Mouse (Mus musculus): ENCODE data around the gene Arrdc2. TPM values are rescaled to one million over a fixed set of nuclear protein-coding genes. Genes with fewer than 3 reads are reported as not detected.

Arrdc2 gene
- total RNA-seq, 1 experiment: 11.4 TPM

DNA sequence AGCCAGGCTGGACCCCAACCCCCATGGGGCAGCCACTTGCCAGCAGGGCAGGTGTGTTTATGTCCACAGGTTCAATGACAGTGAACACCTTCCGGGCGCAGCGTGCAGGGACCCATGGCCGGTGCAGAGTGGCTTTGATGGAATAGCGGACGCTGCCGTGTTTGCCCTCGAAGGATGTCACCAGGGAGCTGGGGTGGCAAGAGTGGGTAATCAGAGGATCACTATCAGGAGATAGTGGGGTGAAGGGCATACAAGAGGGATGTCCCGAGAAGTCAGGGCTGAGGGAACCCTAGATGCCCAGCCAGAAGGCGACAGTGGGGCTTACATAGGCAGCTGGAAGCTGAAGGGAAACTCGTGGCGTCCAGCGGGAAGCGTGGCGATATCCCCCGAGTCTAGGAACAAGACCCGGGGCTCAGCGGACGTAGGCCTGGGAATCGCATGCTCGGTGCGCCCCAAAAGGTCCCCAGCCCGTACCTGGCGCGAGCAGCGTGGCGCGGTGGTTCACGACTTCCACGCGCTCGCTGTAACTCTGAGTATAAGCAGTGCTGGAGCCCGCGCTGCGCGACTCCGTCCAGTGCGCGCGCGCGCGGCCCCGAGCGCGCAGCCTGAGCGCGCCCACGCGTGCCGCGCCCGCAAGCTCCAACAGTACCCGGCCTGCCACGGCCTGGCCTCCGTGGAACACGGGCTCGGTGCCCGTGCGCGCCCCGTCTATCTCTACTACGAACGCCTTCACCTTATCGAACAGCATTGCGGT, 689 bp downstream of the Arrdc2 start:
- peak overlapping the region; percentile 42 for H3K27ac ChIP-seq (ENCODE audit: insufficient read depth, low read depth, low read length, poor library complexity, severe bottlenecking)
- H3K4me1 ChIP-seq (ENCODE audit: control insufficient read depth in 2 of 2, insufficient read depth in 2 of 2, low read length in 2 of 2, poor library complexity in 1 of 2): peaks cover 4 to 9% of the 10 kb centered on the region in 2 experiments; a peak in 3 of 4 replicates
- DNase-seq (ENCODE audit: low read depth, low spot score): no peak
- H3K9me3 ChIP-seq (ENCODE audit: control insufficient read depth, insufficient read depth, low read depth, low read length): no peaks in the 10 kb centered on the region
- peak overlapping the region; percentile 78 for H3K9ac ChIP-seq (ENCODE audit: insufficient read depth, low read depth, low read length, poor library complexity, severe bottlenecking)
- peaks cover 18% of the 10 kb centered on the region for H3K36me3 ChIP-seq (ENCODE audit: control insufficient read depth, insufficient read depth, low read length, poor library complexity, severe bottlenecking)
- peak overlapping the region; percentile 72 to 78 for H3K4me3 ChIP-seq (ENCODE audit: insufficient read depth in 1 of 2, low read depth in 1 of 2, low read length in 2 of 2, poor library complexity in 1 of 2, severe bottlenecking in 1 of 2)
- no peak for TF ChIP-seq MAFK (IDR thresholded peaks at IDR 0.05; ENCODE audit: insufficient read depth, low read depth, low read length)
- TF ChIP-seq ZC3H11A (IDR thresholded peaks at IDR 0.05; ENCODE audit: borderline replicate concordance, low read depth, low read length): no peak
- no peak for TF ChIP-seq CHD2 (IDR thresholded peaks at IDR 0.05; ENCODE audit: low read depth, low read length)
- TF ChIP-seq HCFC1 (IDR thresholded peaks at IDR 0.05; ENCODE audit: borderline replicate concordance, insufficient read depth, low read length): no peak
- no peak for TF ChIP-seq ZNF384 (IDR thresholded peaks at IDR 0.05; ENCODE audit: low read depth, low read length)
- in situ Hi-C loops (cut with MboI; ENCODE audit: low sequenced_read_pairs in 2 of 2, unreplicated experiment in 2 of 2): no loop called here

- Histone ChIP-seq H3K4me3 (ENCODE audit: insufficient read depth in 1 of 2, low read depth in 1 of 2, low read length in 2 of 2, poor library complexity in 1 of 2, severe bottlenecking in 1 of 2) (no peak overlapping the region), H3K27ac (ENCODE audit: insufficient read depth, low read depth, low read length, poor library complexity, severe bottlenecking) (no peak overlapping the region), H3K9ac (ENCODE audit: insufficient read depth, low read depth, low read length, poor library complexity, severe bottlenecking) (no peak overlapping the region), H3K9me3 (ENCODE audit: control insufficient read depth, insufficient read depth, low read depth, low read length) (no peaks in the 10 kb centered on the region), H3K36me3 (ENCODE audit: control insufficient read depth, insufficient read depth, low read length, poor library complexity, severe bottlenecking) (peaks cover 18% of the 10 kb centered on the region), H3K4me1 (ENCODE audit: control insufficient read depth in 2 of 2, insufficient read depth in 2 of 2, low read length in 2 of 2, poor library complexity in 1 of 2) (peaks cover 4 to 8% of the 10 kb centered on the region in 2 experiments)
- DNase-seq (ENCODE audit: low read depth, low spot score): no peak
- TF ChIP-seq ZC3H11A (IDR thresholded peaks at IDR 0.05; ENCODE audit: borderline replicate concordance, low read depth, low read length): no peak
- no peak for TF ChIP-seq HCFC1 (IDR thresholded peaks at IDR 0.05; ENCODE audit: borderline replicate concordance, insufficient read depth, low read length)
- TF ChIP-seq ZNF384 (IDR thresholded peaks at IDR 0.05; ENCODE audit: low read depth, low read length): no peak
- no peak for TF ChIP-seq CHD2 (IDR thresholded peaks at IDR 0.05; ENCODE audit: low read depth, low read length)
- no peak for TF ChIP-seq MAFK (IDR thresholded peaks at IDR 0.05; ENCODE audit: insufficient read depth, low read depth, low read length)
- in situ Hi-C loops (cut with MboI; ENCODE audit: low sequenced_read_pairs in 2 of 2, unreplicated experiment in 2 of 2): no loop called here
Measured at GRCm38 (mm10) chr8:70836666-70837065, 2.9 kb downstream of the Arrdc2 start.

GRCm38 (mm10) chr8:70834071-70834470, 5.4 kb downstream of the Arrdc2 start:
- Histone ChIP-seq H3K9ac (ENCODE audit: insufficient read depth, low read depth, low read length, poor library complexity, severe bottlenecking) (peak overlapping the region; percentile 50; the same call in 1 of the 2 replicates), H3K9me3 (ENCODE audit: control insufficient read depth, insufficient read depth, low read depth, low read length) (no peaks in the 10 kb centered on the region), H3K36me3 (ENCODE audit: control insufficient read depth, insufficient read depth, low read length, poor library complexity, severe bottlenecking) (peaks cover 18% of the 10 kb centered on the region), H3K4me1 (ENCODE audit: control insufficient read depth in 2 of 2, insufficient read depth in 2 of 2, low read length in 2 of 2, poor library complexity in 1 of 2) (peaks cover 0 to 8% of the 10 kb centered on the region in 2 experiments; a peak in 2 of 4 replicates), H3K4me3 (ENCODE audit: insufficient read depth in 1 of 2, low read depth in 1 of 2, low read length in 2 of 2, poor library complexity in 1 of 2, severe bottlenecking in 1 of 2) (no peak overlapping the region), H3K27ac (ENCODE audit: insufficient read depth, low read depth, low read length, poor library complexity, severe bottlenecking) (no peak overlapping the region)
- TF ChIP-seq ZC3H11A (IDR thresholded peaks at IDR 0.05; ENCODE audit: borderline replicate concordance, low read depth, low read length) (no peak), ZNF384 (IDR thresholded peaks at IDR 0.05; ENCODE audit: low read depth, low read length) (no peak), HCFC1 (IDR thresholded peaks at IDR 0.05; ENCODE audit: borderline replicate concordance, insufficient read depth, low read length) (no peak), MAFK (IDR thresholded peaks at IDR 0.05; ENCODE audit: insufficient read depth, low read depth, low read length) (no peak), CHD2 (IDR thresholded peaks at IDR 0.05; ENCODE audit: low read depth, low read length) (no peak)
- in situ Hi-C loops (cut with MboI; ENCODE audit: low sequenced_read_pairs in 2 of 2, unreplicated experiment in 2 of 2): no loop called here
- DNase-seq (ENCODE audit: low read depth, low spot score): no peak

DNA sequence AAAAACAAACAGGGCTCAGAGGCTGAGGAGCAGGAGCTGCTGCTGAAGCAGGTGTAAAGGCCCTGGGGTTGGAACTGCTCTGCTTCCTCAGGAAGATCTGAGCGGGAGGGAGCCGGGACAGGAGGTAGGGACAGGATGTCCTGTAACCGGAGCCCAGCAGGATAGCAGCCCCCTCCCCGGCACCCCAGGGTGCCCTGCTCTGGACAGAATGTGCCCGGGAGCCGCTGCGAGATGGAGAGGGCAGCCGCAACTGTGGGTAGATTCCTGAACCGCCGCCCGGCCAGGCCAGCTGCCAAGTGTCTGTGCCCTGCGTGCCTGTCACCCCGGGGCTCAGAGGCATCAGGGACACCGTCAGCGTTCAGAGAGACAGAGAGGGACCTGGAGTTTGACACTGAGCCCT, 6.0 kb downstream of the Arrdc2 start:
- TF ChIP-seq HCFC1 (IDR thresholded peaks at IDR 0.05; ENCODE audit: borderline replicate concordance, insufficient read depth, low read length) (no peak), ZNF384 (IDR thresholded peaks at IDR 0.05; ENCODE audit: low read depth, low read length) (no peak), MAFK (IDR thresholded peaks at IDR 0.05; ENCODE audit: insufficient read depth, low read depth, low read length) (no peak), ZC3H11A (IDR thresholded peaks at IDR 0.05; ENCODE audit: borderline replicate concordance, low read depth, low read length) (no peak), CHD2 (IDR thresholded peaks at IDR 0.05; ENCODE audit: low read depth, low read length) (no peak)
- Histone ChIP-seq H3K4me1 (ENCODE audit: control insufficient read depth in 2 of 2, insufficient read depth in 2 of 2, low read length in 2 of 2, poor library complexity in 1 of 2) (peaks cover 0 to 8% of the 10 kb centered on the region in 2 experiments; a peak in 2 of 4 replicates), H3K9ac (ENCODE audit: insufficient read depth, low read depth, low read length, poor library complexity, severe bottlenecking) (peak overlapping the region; percentile 50), H3K9me3 (ENCODE audit: control insufficient read depth, insufficient read depth, low read depth, low read length) (no peaks in the 10 kb centered on the region), H3K27ac (ENCODE audit: insufficient read depth, low read depth, low read length, poor library complexity, severe bottlenecking) (no peak overlapping the region), H3K36me3 (ENCODE audit: control insufficient read depth, insufficient read depth, low read length, poor library complexity, severe bottlenecking) (peaks cover 18% of the 10 kb centered on the region), H3K4me3 (ENCODE audit: insufficient read depth in 1 of 2, low read depth in 1 of 2, low read length in 2 of 2, poor library complexity in 1 of 2, severe bottlenecking in 1 of 2) (peak overlapping the region in 1 of 2 experiments; percentile 40; a peak in 2 of 4 replicates)
- DNase-seq (ENCODE audit: low read depth, low spot score): no peak
- in situ Hi-C loops (cut with MboI; ENCODE audit: low sequenced_read_pairs in 2 of 2, unreplicated experiment in 2 of 2): no loop called here

Measured in ES-E14 (cell line).